Mouse (Mus musculus): ENCODE measurements around the gene Itpr2. TPM values are rescaled to one million over a fixed set of nuclear protein-coding genes. Genes with fewer than 3 reads are reported as not detected.
A peak's percentile ranks its signal among the peaks of the same experiment; 100 is the strongest.

Gene Itpr2
- polyA plus RNA-seq, 1 experiment from 2014 or later = 9.3 TPM

DNA sequence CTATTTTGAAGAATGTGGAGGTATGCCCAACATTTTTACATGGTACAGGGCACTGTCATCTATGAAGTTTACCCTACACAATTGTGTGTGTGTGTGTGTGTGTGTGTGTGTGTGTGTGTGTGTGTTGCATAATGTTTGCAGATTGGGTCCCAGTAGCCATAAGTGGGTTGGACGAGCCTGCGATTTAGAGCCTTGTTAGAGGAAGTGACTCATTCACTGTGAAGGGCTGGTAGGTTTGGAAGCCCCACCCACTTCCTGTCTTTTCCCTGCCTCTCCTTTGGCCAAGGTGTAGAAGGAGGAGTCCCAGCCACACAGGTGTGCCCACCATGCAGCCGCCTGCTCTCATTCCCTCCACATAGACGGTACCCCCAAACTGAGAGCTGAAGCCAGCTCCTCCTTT lies 188.6 kb downstream of the Itpr2 start:
- Histone ChIP-seq H3K27ac (replicated peaks) (no peak overlapping the region), H3K36me3 (no peaks in the 10 kb centered on the region), H3K4me2 (no peak overlapping the region), H3K9ac (no peak overlapping the region), H3K4me1 (replicated peaks) (no peaks in the 10 kb centered on the region), H3K9me3 (no peaks in the 10 kb centered on the region), H3K27me3 (no peaks in the 10 kb centered on the region), H3K4me3 (no peak overlapping the region)
- 96% methylated on average over 4 of the region's 4 CpGs for WGBS
- ATAC-seq (ENCODE audit: low FRiP score, low read depth) = no peak

DNA sequence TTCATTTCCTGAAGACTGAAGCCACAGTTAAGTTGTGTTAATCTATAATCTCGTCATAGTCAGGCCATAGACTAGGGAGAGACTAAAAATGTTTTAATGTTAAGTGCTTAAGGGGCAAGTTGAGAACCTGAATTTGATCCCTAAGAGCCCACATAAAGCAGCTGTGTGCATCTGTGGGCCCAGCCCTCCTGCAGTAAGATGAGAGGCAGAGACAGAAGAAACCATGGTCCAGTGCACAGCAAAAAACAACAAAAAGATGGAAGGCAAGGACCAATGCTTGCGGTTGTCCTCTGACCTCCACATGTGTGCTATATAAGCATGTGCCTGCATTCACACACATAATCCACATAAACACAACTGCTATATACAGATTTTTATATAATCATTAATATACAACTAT lies 191.8 kb downstream of the Itpr2 start:
- ATAC-seq (ENCODE audit: low FRiP score, low read depth) = no peak

DNA sequence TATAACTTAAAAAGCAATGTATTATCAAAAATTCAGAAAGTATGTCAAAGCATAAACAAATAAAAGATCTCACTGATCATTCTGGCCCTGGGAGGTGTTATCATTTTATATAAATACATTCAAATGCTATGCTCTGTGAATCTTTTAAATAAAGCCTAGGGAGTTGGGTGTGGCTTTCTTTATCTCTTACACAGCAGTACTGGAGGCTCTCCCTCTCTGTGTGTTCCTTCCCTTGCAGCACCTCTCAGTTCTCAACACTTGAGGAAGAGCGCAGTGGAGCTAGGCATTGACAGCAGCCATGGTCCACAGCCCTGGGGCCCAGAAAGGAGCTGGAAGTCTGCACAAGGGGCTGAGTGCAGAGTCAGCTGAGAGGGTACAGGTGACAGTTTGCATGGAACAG lies 192.7 kb downstream of the Itpr2 start:
- no peaks in the 10 kb centered on the region for H3K9me3 ChIP-seq
- no peak for ATAC-seq (ENCODE audit: low FRiP score, low read depth)
- H3K27ac ChIP-seq (replicated peaks) = no peak overlapping the region
- H3K27me3 ChIP-seq = no peaks in the 10 kb centered on the region
- no peak overlapping the region for H3K9ac ChIP-seq
- H3K36me3 ChIP-seq = no peaks in the 10 kb centered on the region
- no peak overlapping the region for H3K4me2 ChIP-seq
- H3K4me1 ChIP-seq (replicated peaks) = no peaks in the 10 kb centered on the region
- no peak overlapping the region for H3K4me3 ChIP-seq
- 95% methylated on average over 1 of the region's 1 CpGs for WGBS

More for the DNA sequence above, 191.8 kb downstream of the Itpr2 start:
- no peak overlapping the region for H3K4me2 ChIP-seq
- H3K27ac ChIP-seq (replicated peaks) = no peak overlapping the region
- WGBS = 64% methylated on average over 2 of the region's 2 CpGs
- no peaks in the 10 kb centered on the region for H3K4me1 ChIP-seq (replicated peaks)
- no peak overlapping the region for H3K9ac ChIP-seq
- H3K27me3 ChIP-seq = no peaks in the 10 kb centered on the region
- H3K9me3 ChIP-seq = no peaks in the 10 kb centered on the region
- no peaks in the 10 kb centered on the region for H3K36me3 ChIP-seq
- no peak overlapping the region for H3K4me3 ChIP-seq

DNA sequence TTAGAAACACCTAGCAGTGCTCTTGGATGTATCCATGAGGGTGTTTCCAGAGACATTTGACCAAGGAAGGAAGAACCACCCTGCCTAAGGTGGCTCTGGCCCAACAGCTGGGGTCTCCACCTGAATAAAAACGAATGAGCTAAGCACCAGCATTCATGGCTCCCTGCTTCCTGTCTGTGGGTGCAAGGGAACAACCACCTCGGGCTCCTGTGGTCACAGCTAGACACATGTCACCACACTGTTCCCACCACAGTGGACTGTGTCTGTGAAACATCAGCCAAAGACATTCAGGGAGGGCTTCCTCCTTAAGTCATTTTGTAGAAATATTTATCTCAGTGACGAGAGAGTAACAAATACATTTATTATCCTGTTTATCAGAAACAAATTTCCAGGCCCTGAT lies 196.0 kb downstream of the Itpr2 start:
- Histone ChIP-seq H3K27me3 (no peaks in the 10 kb centered on the region), H3K9ac (no peak overlapping the region), H3K4me2 (no peak overlapping the region), H3K27ac (replicated peaks) (no peak overlapping the region), H3K4me3 (no peak overlapping the region), H3K36me3 (no peaks in the 10 kb centered on the region), H3K4me1 (replicated peaks) (peaks cover 16% of the 10 kb centered on the region), H3K9me3 (no peaks in the 10 kb centered on the region)
- ATAC-seq (ENCODE audit: low FRiP score, low read depth) = no peak
- WGBS = 81% methylated on average over 3 of the region's 3 CpGs

DNA sequence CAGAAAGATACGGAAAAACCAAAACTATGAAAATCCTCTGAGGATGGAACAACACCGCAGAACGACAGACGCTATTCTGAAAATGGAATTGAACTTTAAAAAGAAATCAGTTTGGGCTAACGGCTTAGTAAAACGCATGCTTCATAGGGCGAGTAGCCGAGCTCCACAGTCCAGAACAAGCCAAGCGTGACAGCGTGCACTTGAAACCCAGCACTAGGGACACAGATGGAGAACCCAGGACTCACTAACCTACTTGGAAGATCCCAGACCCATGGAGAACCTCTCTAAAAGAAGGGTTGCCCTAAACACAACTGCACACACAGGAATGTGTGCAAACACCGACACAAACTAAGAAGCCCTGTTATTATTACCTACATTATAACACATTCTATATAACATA lies 197.9 kb downstream of the Itpr2 start:
- H3K4me1 ChIP-seq (replicated peaks) = peaks cover 16% of the 10 kb centered on the region
- H3K27ac ChIP-seq (replicated peaks) = no peak overlapping the region
- no peaks in the 10 kb centered on the region for H3K36me3 ChIP-seq
- ATAC-seq (ENCODE audit: low FRiP score, low read depth) = no peak
- H3K9me3 ChIP-seq = no peaks in the 10 kb centered on the region
- H3K4me2 ChIP-seq = no peak overlapping the region
- H3K9ac ChIP-seq = no peak overlapping the region
- no peaks in the 10 kb centered on the region for H3K27me3 ChIP-seq
- 85% methylated on average over 11 of the region's 11 CpGs for WGBS
- no peak overlapping the region for H3K4me3 ChIP-seq

DNA sequence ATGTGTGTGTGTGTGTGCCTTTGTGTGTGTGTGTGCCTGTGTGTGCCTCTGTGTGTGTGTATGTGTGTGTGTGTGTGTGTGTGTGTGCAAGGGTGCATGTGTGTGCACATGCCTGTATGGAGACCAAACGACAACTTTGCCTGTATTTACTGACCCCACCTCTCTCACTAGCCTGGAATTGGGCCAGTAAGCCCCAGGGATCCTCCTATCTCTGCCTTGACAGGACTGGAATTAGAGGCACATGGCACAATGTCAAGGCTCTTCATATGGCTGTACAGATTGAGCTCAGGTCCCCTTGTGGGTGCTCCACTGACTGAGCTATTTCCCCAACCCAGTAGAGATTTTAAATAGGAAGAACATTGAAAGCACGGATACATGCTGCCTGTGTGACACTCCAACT lies 198.7 kb downstream of the Itpr2 start:
- H3K36me3 ChIP-seq = no peaks in the 10 kb centered on the region
- no peaks in the 10 kb centered on the region for H3K27me3 ChIP-seq
- WGBS = 69% methylated on average over 2 of the region's 2 CpGs
- no peak overlapping the region for H3K4me3 ChIP-seq
- H3K9me3 ChIP-seq = no peaks in the 10 kb centered on the region
- H3K4me1 ChIP-seq (replicated peaks) = peaks cover 16% of the 10 kb centered on the region
- no peak overlapping the region for H3K9ac ChIP-seq
- no peak overlapping the region for H3K27ac ChIP-seq (replicated peaks)
- no peak overlapping the region for H3K4me2 ChIP-seq
- no peak for ATAC-seq (ENCODE audit: low FRiP score, low read depth)

DNA sequence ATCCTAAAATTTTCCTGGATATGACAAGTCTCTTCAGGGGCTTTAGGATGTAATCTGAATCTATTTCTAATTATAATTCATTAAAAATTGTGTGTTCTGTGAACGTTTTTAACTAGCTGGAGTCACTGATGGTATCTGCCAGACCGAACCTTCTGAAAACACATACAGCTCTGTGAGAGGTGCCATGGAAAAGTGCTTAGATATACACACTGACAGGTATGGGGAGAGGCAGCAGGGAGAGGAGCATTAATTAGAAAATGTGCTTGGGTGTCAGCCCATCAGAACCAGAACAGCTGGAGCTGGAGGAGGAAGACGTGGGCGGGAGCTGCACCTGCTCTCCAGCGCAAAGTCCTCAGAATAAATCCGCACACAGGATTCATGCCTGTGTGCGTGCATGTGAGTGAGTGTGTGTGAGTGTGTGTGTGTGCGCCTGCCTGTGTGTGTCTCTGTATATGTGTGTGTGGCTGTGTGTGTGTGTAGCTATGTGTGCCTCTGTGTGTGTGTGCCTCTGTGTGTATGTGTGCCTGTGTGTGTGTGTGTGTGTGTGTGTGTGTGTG lies 199.4 kb downstream of the Itpr2 start:
- WGBS = 65% methylated on average over 8 of the region's 8 CpGs
- H3K27me3 ChIP-seq = no peaks in the 10 kb centered on the region
- no peaks in the 10 kb centered on the region for H3K9me3 ChIP-seq
- H3K4me2 ChIP-seq = no peak overlapping the region
- ATAC-seq (ENCODE audit: low FRiP score, low read depth) = peak; percentile 53
- no peak overlapping the region for H3K27ac ChIP-seq (replicated peaks)
- H3K4me3 ChIP-seq = no peak overlapping the region
- peaks cover 16% of the 10 kb centered on the region for H3K4me1 ChIP-seq (replicated peaks)
- no peak overlapping the region for H3K9ac ChIP-seq
- no peaks in the 10 kb centered on the region for H3K36me3 ChIP-seq

DNA sequence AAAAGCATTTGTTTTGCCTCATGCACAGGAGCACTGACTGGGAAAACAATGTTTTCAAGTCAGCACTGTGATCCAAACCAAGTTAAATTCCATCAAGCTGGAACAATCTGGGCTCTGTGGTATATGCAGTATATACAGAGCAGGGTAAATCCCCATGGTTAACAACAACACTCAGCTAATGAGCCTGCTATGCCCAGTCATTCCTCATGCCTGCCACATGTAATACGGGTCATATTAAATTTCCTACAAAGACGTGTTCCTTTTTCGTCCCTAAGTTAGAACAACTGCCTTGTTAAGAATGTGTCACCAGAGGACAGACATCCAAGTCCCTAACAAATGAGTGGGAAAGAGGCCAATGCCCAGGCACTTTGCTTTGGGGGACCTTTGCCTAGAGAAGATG lies 199.9 kb downstream of the Itpr2 start:
- ATAC-seq (ENCODE audit: low FRiP score, low read depth) = no peak
- Histone ChIP-seq H3K9me3 (no peaks in the 10 kb centered on the region), H3K4me3 (no peak overlapping the region), H3K27ac (replicated peaks) (peak overlapping the region; percentile 45; the same call in 1 of the 2 replicates), H3K4me2 (no peak overlapping the region), H3K36me3 (no peaks in the 10 kb centered on the region), H3K9ac (no peak overlapping the region), H3K4me1 (replicated peaks) (peaks cover 16% of the 10 kb centered on the region), H3K27me3 (no peaks in the 10 kb centered on the region)
- WGBS = 34% methylated on average over 3 of the region's 3 CpGs

DNA sequence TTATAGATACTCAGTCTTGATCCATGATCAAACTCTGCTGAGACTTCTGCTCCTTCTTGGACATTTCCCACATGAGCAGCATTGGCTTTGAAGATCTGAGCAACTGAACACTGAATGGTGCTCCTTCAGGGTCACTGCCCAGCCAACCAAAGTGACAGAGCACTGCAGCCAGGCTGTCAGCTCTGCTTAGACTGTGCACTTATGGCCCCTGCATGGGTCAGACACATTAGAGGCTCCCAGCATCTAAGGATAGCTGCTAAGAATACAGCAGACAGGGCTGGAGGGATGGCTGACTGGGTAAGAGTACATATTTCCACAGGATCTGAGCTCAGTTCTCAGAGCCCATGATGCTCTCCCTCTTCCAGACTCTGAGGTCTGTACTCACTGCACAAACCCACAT lies 201.1 kb downstream of the Itpr2 start:
- Histone ChIP-seq H3K4me3 (no peak overlapping the region), H3K9me3 (no peaks in the 10 kb centered on the region), H3K27me3 (no peaks in the 10 kb centered on the region), H3K4me1 (replicated peaks) (peaks cover 16% of the 10 kb centered on the region), H3K27ac (replicated peaks) (no peak overlapping the region), H3K4me2 (no peak overlapping the region), H3K9ac (no peak overlapping the region), H3K36me3 (no peaks in the 10 kb centered on the region)
- no peak for ATAC-seq (ENCODE audit: low FRiP score, low read depth)

DNA sequence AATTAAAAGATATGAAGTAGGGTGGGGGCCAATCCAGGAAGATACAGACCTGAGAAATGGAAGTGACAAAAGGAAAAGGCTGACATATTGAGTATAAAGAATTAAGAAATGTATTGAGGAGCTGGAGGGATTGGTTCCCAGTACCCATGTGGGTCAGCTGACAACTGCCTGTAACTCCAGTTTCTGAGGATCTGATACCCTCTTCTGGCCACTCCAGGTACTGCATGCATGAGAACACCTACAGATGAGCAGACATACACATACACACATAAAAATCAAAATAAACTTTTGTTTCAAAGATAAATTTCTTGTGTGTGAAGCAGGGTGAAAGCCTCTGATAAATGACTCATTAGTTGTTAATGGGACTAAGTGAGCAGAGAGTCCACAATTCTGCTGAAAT lies 203.3 kb downstream of the Itpr2 start:
- H3K4me2 ChIP-seq = no peak overlapping the region
- ATAC-seq (ENCODE audit: low FRiP score, low read depth) = no peak
- H3K36me3 ChIP-seq = no peaks in the 10 kb centered on the region
- H3K27ac ChIP-seq (replicated peaks) = no peak overlapping the region
- H3K27me3 ChIP-seq = no peaks in the 10 kb centered on the region
- no peak overlapping the region for H3K4me3 ChIP-seq
- peaks cover 16% of the 10 kb centered on the region for H3K4me1 ChIP-seq (replicated peaks)
- H3K9ac ChIP-seq = no peak overlapping the region
- no peaks in the 10 kb centered on the region for H3K9me3 ChIP-seq

DNA sequence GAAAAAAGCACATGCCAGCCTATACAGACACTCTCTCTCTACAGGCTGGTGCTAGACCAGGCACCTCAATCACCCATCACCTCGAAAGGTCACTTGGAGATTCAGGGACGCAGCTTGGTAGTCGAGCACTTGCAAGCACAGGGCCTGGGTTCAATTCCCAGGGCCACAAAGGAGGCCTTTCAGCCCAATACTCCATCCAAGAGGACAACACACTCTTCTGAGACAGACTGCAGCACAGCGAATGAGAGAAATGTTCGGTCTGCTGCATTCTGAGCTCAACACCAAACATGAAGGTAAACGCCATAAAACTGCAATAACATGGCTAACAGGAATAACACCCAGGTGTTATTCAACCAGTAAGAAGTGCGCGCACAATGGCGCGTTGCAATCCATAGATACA lies 211.0 kb downstream of the Itpr2 start:
- H3K9ac ChIP-seq = no peak overlapping the region
- H3K9me3 ChIP-seq = no peaks in the 10 kb centered on the region
- H3K36me3 ChIP-seq = no peaks in the 10 kb centered on the region
- no peaks in the 10 kb centered on the region for H3K27me3 ChIP-seq
- H3K4me1 ChIP-seq (replicated peaks) = no peaks in the 10 kb centered on the region
- H3K27ac ChIP-seq (replicated peaks) = no peak overlapping the region
- no peak overlapping the region for H3K4me2 ChIP-seq
- 93% methylated on average over 10 of the region's 10 CpGs for WGBS
- no peak for ATAC-seq (ENCODE audit: low FRiP score, low read depth)
- H3K4me3 ChIP-seq = no peak overlapping the region

DNA sequence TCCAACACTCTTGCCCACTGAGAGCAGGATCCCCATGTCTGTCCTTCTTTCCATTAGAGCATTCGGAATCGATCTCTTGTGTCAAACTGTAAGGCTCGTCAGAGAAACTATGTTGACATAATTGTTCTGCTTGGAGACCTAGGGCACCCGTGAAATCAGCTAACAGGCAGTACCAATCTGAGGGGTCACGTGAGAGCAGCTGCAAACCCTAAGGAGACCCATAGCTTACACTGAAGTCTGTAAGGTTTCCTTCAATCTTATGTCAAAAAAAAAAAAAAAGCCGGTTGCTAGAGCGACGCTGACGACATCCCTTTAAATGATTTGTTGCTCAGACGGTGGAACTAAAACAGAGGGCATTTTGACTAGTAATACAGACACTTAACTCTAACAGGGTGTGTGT lies 212.2 kb downstream of the Itpr2 start:
- no peak overlapping the region for H3K4me2 ChIP-seq
- no peak overlapping the region for H3K9ac ChIP-seq
- no peak overlapping the region for H3K27ac ChIP-seq (replicated peaks)
- 0 out of 2 replicates have a peak, but pooled peaks cover 4% of the 10 kb centered on the region for H3K4me1 ChIP-seq (replicated peaks)
- ATAC-seq (ENCODE audit: low FRiP score, low read depth) = no peak
- H3K27me3 ChIP-seq = no peaks in the 10 kb centered on the region
- no peaks in the 10 kb centered on the region for H3K9me3 ChIP-seq
- H3K4me3 ChIP-seq = no peak overlapping the region
- no peaks in the 10 kb centered on the region for H3K36me3 ChIP-seq
- 43% methylated on average over 10 of the region's 10 CpGs for WGBS

DNA sequence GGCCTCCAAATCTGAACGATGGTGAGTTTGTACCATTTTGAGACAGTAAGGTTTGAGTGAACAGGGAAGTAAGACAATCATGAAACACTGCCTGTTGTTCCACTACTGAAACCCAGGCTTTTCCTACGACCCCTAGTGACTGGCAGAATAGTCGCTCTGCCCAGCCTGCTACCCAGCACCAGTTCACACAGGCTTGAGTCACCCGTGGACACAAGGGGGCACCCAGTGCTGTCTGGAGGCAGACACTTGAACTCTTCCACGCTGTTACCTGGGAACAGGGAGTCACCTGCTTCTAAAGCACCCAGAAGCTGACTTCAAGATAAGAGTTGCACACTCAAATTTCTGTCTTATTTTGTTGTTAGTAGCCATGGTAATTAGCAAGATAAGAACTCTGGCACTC lies 213.8 kb downstream of the Itpr2 start:
- Histone ChIP-seq H3K27me3 (no peaks in the 10 kb centered on the region), H3K4me2 (no peak overlapping the region), H3K4me3 (no peak overlapping the region), H3K9me3 (no peaks in the 10 kb centered on the region), H3K4me1 (replicated peaks) (0 out of 2 replicates have a peak, but pooled peaks cover 7% of the 10 kb centered on the region), H3K9ac (no peak overlapping the region), H3K27ac (replicated peaks) (no peak overlapping the region), H3K36me3 (no peaks in the 10 kb centered on the region)
- ATAC-seq (ENCODE audit: low FRiP score, low read depth) = no peak
- WGBS = 91% methylated on average over 5 of the region's 5 CpGs
